Mouse (Mus musculus) ES-Bruce4 (cell line): ENCODE results near the gene Tti1.

Source experiments
- CTCF ChIP-seq: IDR thresholded peaks from one replicate; pipeline ENCODE4 v1.8.1; 2011; ENCODE audit warnings: low read depth, low read length
- EP300 ChIP-seq: IDR thresholded peaks from 2 replicates; pipeline ENCODE4 v1.6.1; 2011; ENCODE audit warnings: low read depth, low read length; ENCODE audit not compliant: insufficient read depth
- POLR2A ChIP-seq: IDR thresholded peaks from one replicate; pipeline ENCODE4 v1.8.1; 2011; ENCODE audit warnings: low read length; ENCODE audit not compliant: insufficient read depth

DNA sequence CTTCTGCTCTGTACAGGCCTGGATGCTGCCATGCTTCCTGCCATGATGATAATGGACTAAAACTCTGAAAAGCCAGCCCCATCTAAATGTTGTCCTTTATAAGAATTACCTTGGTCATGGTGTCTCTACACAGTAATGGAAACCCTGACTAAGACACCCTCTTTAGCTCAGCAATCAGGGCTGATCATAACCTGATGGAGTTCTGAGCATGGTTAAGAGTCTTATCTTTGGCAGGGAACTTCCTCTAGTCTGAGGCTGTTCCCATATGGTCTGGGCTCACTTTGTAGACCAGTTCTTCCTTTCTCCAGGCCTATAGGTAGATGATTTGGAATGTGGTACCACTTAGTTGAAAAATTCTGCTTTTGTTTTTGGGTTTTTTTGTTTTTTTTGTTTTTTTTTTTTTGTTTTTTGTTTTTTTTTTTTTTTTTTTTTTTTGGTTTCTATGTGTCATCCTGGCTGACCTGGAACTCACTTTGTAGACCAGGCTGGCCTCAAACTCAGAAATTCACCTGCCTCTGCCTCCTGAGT, 40.3 kb upstream of the Tti1 start:
- no peak for TF ChIP-seq CTCF
- TF ChIP-seq POLR2A, result no peak
- TF ChIP-seq EP300, result no peak
